Mouse (Mus musculus) gastrocnemius, postnatal 36 days (tissue): ENCODE data around the gene Cd109. TPM values are rescaled to one million over a fixed set of nuclear protein-coding genes. Genes with fewer than 3 reads are reported as not detected.

Source experiments
- DNase-seq, 2 experiments: peaks; one replicate each; pipeline ENCODE4 v3.0.0; 2022
- intact Hi-C: fragments of 180-260 bp; cut with DNase I; formaldehyde crosslinking; loops from one replicate; pipeline ENCODE4 v1.15.1; 2025
- total RNA-seq, 2 experiments: library from RNA; stranded (reverse); gene quantifications; 2 replicates each; pipeline ENCODE4 v1.2.3; 2021

Cd109 gene
- total RNA-seq, 2 experiments from 2014 or later, result 0.46 to 0.81 TPM

GRCm38 (mm10) chr9:78633976-78634375 is 18.6 kb downstream of the Cd109 start:
- intact Hi-C loops, result no loop called here
- no peak for DNase-seq

- intact Hi-C loops, result no loop called here
- no peak for DNase-seq
These were observed 26.0 kb downstream of the Cd109 start for GRCm38 (mm10) chr9:78641386-78641785.

- intact Hi-C loops, result no loop called here
- peak in 1 of 2 experiments; percentile 21 for DNase-seq
These were observed 30.8 kb downstream of the Cd109 start for GRCm38 (mm10) chr9:78646008-78646777.

DNA sequence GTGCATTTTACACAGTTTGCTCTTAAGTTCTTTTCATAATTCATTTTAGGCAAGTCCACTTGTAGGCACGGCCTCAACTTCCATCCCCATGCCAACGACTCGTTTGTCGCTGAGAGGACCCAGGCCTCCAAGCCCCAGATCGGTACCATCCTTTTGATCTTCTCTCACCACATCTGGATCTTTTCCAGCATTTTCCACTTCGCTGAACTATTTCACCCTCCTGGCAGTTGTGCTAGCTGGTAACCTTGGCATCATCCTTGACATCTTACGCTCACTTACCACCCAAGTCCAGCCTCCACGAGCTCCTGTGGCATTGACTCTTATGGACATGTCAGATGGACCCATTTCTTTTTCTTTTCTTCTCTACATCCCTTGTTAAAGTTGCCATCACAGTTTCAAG is 33.3 kb downstream of the Cd109 start:
- intact Hi-C loops, result no loop called here
- DNase-seq, result no peak

- no peak for DNase-seq
- intact Hi-C loops, result no loop called here
These were observed 34.1 kb downstream of the Cd109 start for GRCm38 (mm10) chr9:78649398-78649797.

GRCm38 (mm10) chr9:78657564-78657963 is 42.2 kb downstream of the Cd109 start:
- DNase-seq, result no peak
- intact Hi-C loops, result no loop called here

GRCm38 (mm10) chr9:78671446-78671985 is 56.2 kb downstream of the Cd109 start:
- intact Hi-C loops, result no loop called here
- DNase-seq, result no peak

- peak; percentile 53 to 61 for DNase-seq
- intact Hi-C loops, result no loop called here
These were observed 85.3 kb downstream of the Cd109 start for GRCm38 (mm10) chr9:78700691-78701090.

DNA sequence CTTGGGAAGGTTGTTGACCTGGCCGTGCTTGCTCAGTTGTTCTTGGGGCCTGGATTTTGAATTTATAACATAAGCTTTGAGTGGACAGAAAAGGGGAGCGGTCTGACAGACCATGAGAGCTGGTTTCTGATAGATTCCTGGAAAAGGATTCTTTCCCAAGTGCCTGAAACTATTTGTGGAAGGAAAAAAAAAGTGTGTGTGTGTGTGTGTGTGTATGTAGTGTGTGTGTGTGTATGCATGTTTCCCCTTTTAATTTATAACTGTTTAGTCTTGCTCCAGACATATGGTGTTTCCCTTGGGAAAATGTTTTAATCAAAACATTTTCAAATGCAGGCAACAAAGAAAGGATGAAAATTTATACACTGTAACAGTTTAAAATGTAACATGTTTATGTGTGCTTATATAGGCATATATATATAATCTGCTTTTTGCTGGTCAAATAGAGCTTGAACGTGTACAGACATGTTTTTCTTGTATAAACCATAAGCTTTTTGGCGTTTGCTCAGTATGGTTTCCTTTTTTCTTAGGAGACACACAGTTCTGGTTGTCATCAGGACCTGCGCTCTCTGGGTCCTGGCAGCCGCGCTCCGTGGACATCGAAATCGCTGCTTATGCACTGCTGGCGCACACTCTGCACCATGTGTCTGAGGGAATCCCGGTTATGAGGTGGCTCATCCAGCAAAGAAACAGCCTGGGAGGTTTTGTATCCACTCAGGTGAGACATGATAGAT is 87.3 kb downstream of the Cd109 start:
- intact Hi-C loops, result no loop called here
- no peak for DNase-seq

GRCm38 (mm10) chr9:78720888-78721798 is 105.8 kb downstream of the Cd109 start:
- intact Hi-C loops, result no loop called here

GRCm38 (mm10) chr9:78731931-78732330 is 116.6 kb downstream of the Cd109 start:
- DNase-seq, result no peak
- intact Hi-C loops, result no loop called here

More at GRCm38 (mm10) chr9:78720888-78721798, 105.8 kb downstream of the Cd109 start:
- DNase-seq, result no peak

DNA sequence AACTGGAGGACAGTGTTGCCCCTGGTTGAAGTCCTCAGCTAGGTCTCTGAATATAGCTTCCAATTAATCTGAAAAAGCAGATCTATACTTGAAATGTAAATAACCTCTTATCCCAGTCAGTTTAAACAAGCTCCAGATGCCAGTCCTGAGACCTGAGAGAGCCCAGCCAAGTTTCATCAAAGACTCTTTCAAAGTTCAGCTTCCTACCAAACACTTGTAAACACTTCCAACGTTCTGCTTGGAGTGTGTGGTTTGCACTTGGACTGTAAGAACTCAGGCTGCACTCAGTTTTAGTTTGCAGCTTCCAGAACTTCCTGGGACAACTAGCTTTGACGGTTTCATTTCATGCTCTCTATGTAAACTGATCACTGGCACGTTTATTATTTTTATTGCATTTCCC is 120.2 kb downstream of the Cd109 start:
- intact Hi-C loops, result no loop called here

GRCm38 (mm10) chr9:78742012-78742411 is 126.7 kb downstream of the Cd109 start:
- intact Hi-C loops, result no loop called here
- no peak for DNase-seq

More for the DNA sequence above, 120.2 kb downstream of the Cd109 start:
- DNase-seq, result no peak

GRCm38 (mm10) chr9:78750246-78750645 is 134.9 kb downstream of the Cd109 start:
- DNase-seq, result peak; percentile 29 to 72
- intact Hi-C loops, result no loop called here

Other genes with a start within 250 kb of the Cd109 start
- not detected for gene Dppa5a, start 247.4 kb upstream of the Cd109 start, total RNA-seq
- gene Ooep, start 236.8 kb upstream of the Cd109 start, total RNA-seq, result not detected
- gene Ddx43, start 219.8 kb upstream of the Cd109 start, total RNA-seq, result not detected
- under 1 TPM in 1 of 2 experiments, not detected in 1; 0.17 TPM for gene Cgas, start 172.3 kb upstream of the Cd109 start, total RNA-seq
- gene Mto1, start 167.3 kb upstream of the Cd109 start, total RNA-seq, result 10 to 100 TPM; 17.6 to 21.4 TPM
- not detected for gene Gm17324, start 166.8 kb upstream of the Cd109 start, total RNA-seq
- 100 to 1,000 TPM; 496 to 538 TPM for gene Eef1a1, start 126.4 kb upstream of the Cd109 start, total RNA-seq
- 1 to 10 TPM; 2.7 to 4.0 TPM for gene Slc17a5, start 27.5 kb upstream of the Cd109 start, total RNA-seq